Comparison of ENCODE assay signal across 20 mouse cellular contexts in genomic region chr19:34605472-34605871, GRCm38 (mm10). TPM values are rescaled to one million over a fixed set of nuclear protein-coding genes. Genes with fewer than 3 reads are reported as not detected.
"Had no signal": no experiment of that assay in that cellular context is flagged by ENCODE, and none has a peak within 500 bp of the region (broad histone marks: within the 10 kb centered on the region; RNA-seq: fewer than 3 reads in every experiment).

No protein-coding gene starts in this region.

- DNase-seq: lung, adult 18-20 months; lung, embryonic 14.5 days; lung, postnatal 10 days; right cerebral cortex, postnatal 14 days; thymus, adult 2 months; thymus, postnatal 25 days; thymus, postnatal 4 days had no signal

- H3K9me3 ChIP-seq: megakaryocyte, embryonic 14.5 days; midbrain, embryonic 13.5 days; neural tube, embryonic 13.5 days; stomach, embryonic 15.5 days had no signal

- H3K4me1 ChIP-seq: midbrain, embryonic 13.5 days; neural tube, embryonic 13.5 days; stomach, embryonic 15.5 days had no signal

- H3K27me3 ChIP-seq: midbrain, embryonic 13.5 days; neural tube, embryonic 13.5 days; stomach, embryonic 15.5 days had no signal

- H3K4me2 ChIP-seq: lung, embryonic 14.5 days; midbrain, embryonic 11.5 days; midbrain, embryonic 13.5 days; neural tube, embryonic 13.5 days; stomach, embryonic 15.5 days had no signal

- H3K27ac ChIP-seq: macrophage; midbrain, embryonic 13.5 days; neural tube, embryonic 13.5 days; stomach, embryonic 15.5 days; stomach, postnatal 0 days had no signal

- H3K9ac ChIP-seq: lung, embryonic 14.5 days; midbrain, embryonic 13.5 days; neural tube, embryonic 13.5 days; stomach, embryonic 15.5 days had no signal

- H3K36me3 ChIP-seq: midbrain, embryonic 13.5 days; neural tube, embryonic 13.5 days; stomach, embryonic 15.5 days had no signal

- ATAC-seq: midbrain, embryonic 13.5 days; midbrain, embryonic 16.5 days had no signal

- H3K4me3 ChIP-seq: megakaryocyte, embryonic 14.5 days; midbrain, embryonic 13.5 days; myocyte; neural tube, embryonic 13.5 days; stomach, embryonic 15.5 days had no signal

RNA-seq across cellular contexts. Expression of gene Ifit3b, which starts 2.3 kb away (rescaled TPM):
- total RNA-seq: megakaryocyte progenitor cell, adult 5-6 weeks had no signal
- polyA plus RNA-seq: lung, embryonic 14.5 days; lung, embryonic 16.5 days; neural tube, embryonic 11.5 days had no signal

RNA-seq across cellular contexts. Expression of gene Ifit1bl1, which starts 3.7 kb away (rescaled TPM):
- polyA plus RNA-seq: testis, adult 2 months had no signal

RNA-seq across cellular contexts. Expression of gene Ifit1bl2, which starts 35.1 kb away (rescaled TPM):
- polyA plus RNA-seq: neural tube, embryonic 11.5 days; testis, adult 2 months had no signal

RNA-seq across cellular contexts. Expression of gene Ifit1, which starts 35.2 kb away (rescaled TPM):
- polyA plus RNA-seq: lung, embryonic 14.5 days had no signal
